Mouse (Mus musculus) MEL (cell line): Measurements from ENCODE around the gene Padi1. TPM values are rescaled to one million over a fixed set of nuclear protein-coding genes. Genes with fewer than 3 reads are reported as not detected.
A peak's percentile ranks its signal among the peaks of the same experiment; 100 is the strongest.

Experiments
- DNase-seq: peaks from one replicate; pipeline ENCODE4 v3.0.0; 2011; ENCODE audit warnings: low read depth, low spot score
- H3K27ac ChIP-seq: 2 replicates; pipeline ENCODE4 v1.5.1; 2012; ENCODE audit warnings: low read depth, mild to moderate bottlenecking, control low read depth, low read length, moderate library complexity; ENCODE audit not compliant: control insufficient read depth
- H3K27me3 ChIP-seq, 2 experiments: fragments of 150-350 bp in 1 of 2; sonication (generic) in 1 of 2; 2 replicates each; pipeline ENCODE4 v1.6.1; 2012; ENCODE audit warnings: low read length in 2 of 2, mild to moderate bottlenecking in 2 of 2, improper control_type of control experiment in 1 of 2, moderate library complexity in 1 of 2; ENCODE audit not compliant: insufficient read depth in 2 of 2, control insufficient read depth in 1 of 2
- H3K36me3 ChIP-seq, 2 experiments: 2 replicates each; pipeline ENCODE4 v1.6.1; 2012 to 2014; ENCODE audit warnings: low read length in 2 of 2, improper control_type of control experiment in 1 of 2, inconsistent platforms in 1 of 2, mild to moderate bottlenecking in 1 of 2; ENCODE audit not compliant: insufficient read depth in 2 of 2, control insufficient read depth in 1 of 2
- H3K4me1 ChIP-seq, 2 experiments: fragments of 150-350 bp in 1 of 2; sonication (generic) in 1 of 2; 2 replicates each; pipeline ENCODE4 v1.6.1; 2012; ENCODE audit warnings: low read length in 2 of 2, improper control_type of control experiment in 1 of 2, mild to moderate bottlenecking in 1 of 2; ENCODE audit not compliant: insufficient read depth in 2 of 2, control insufficient read depth in 1 of 2
- H3K4me3 ChIP-seq, 2 experiments: fragments of 150-350 bp in 1 of 2; sonication (generic) in 1 of 2; 2 replicates each; pipeline ENCODE4 v1.5.1; 2012; ENCODE audit warnings: low read depth in 2 of 2, low read length in 2 of 2, mild to moderate bottlenecking in 2 of 2, moderate library complexity in 2 of 2, control low read depth in 1 of 2, improper control_type of control experiment in 1 of 2; ENCODE audit not compliant: control insufficient read depth in 1 of 2, insufficient read depth in 1 of 2
- H3K79me2 ChIP-seq: 2 replicates; pipeline ENCODE4 v1.6.1; 2012; ENCODE audit warnings: mild to moderate bottlenecking, low read length, moderate library complexity; ENCODE audit not compliant: control insufficient read depth, poor library complexity, insufficient read depth
- H3K9ac ChIP-seq: 2 replicates; pipeline ENCODE4 v1.6.1; 2012; ENCODE audit warnings: low read depth, mild to moderate bottlenecking, control low read depth, low read length, moderate library complexity; ENCODE audit not compliant: control insufficient read depth, poor library complexity, severe bottlenecking
- H3K9me3 ChIP-seq: fragments of 150-350 bp; sonication (generic); replicated peaks from 2 replicates; pipeline ENCODE4 v1.6.1; 2012; ENCODE audit warnings: mild to moderate bottlenecking, low read length, improper control_type of control experiment, moderate library complexity; ENCODE audit not compliant: insufficient read depth
- BHLHE40 ChIP-seq: IDR thresholded peaks from 2 replicates; pipeline ENCODE4 v1.6.1; 2012; ENCODE audit warnings: low read depth, mild to moderate bottlenecking, inconsistent platforms, low read length, improper control_type of control experiment, borderline replicate concordance
- CHD1 ChIP-seq: IDR thresholded peaks from 2 replicates; pipeline ENCODE4 v1.6.1; 2012; ENCODE audit warnings: low read depth, mild to moderate bottlenecking, inconsistent platforms, low read length, improper control_type of control experiment
- CHD2 ChIP-seq: IDR thresholded peaks from 2 replicates; pipeline ENCODE4 v1.6.1; 2011; ENCODE audit warnings: low read length, improper control_type of control experiment
- E2F4 ChIP-seq: IDR thresholded peaks from 2 replicates; pipeline ENCODE4 v1.6.1; 2011; ENCODE audit warnings: low read depth, low read length, improper control_type of control experiment, borderline replicate concordance
- ELF1 ChIP-seq: IDR thresholded peaks from 2 replicates; pipeline ENCODE4 v1.6.1; 2014; ENCODE audit warnings: low read depth, mild to moderate bottlenecking, inconsistent platforms, low read length, improper control_type of control experiment, moderate library complexity
- EP300 ChIP-seq, 2 experiments: IDR thresholded peaks; 2 replicates each; pipeline ENCODE4 v1.6.1; 2011; ENCODE audit warnings: improper control_type of control experiment in 2 of 2, low read length in 2 of 2, low read depth in 1 of 2, mild to moderate bottlenecking in 1 of 2
- ETS1 ChIP-seq: IDR thresholded peaks from 2 replicates; pipeline ENCODE4 v1.6.1; 2012; ENCODE audit warnings: low read depth, mild to moderate bottlenecking, inconsistent platforms, low read length, improper control_type of control experiment, moderate library complexity
- GABPA ChIP-seq: IDR thresholded peaks from 2 replicates; pipeline ENCODE4 v1.6.1; 2012; ENCODE audit warnings: low read depth, mild to moderate bottlenecking, inconsistent platforms, low read length, improper control_type of control experiment, moderate library complexity
- GATA1 ChIP-seq: IDR thresholded peaks from 2 replicates; pipeline ENCODE4 v1.6.1; 2011; ENCODE audit warnings: low read depth, low read length, improper control_type of control experiment
- KAT2A ChIP-seq: conservative IDR thresholded peaks from 2 replicates; pipeline ENCODE4 v1.6.1; 2012; ENCODE audit warnings: low read depth, low read length, improper control_type of control experiment, inconsistent platforms
- MAFK ChIP-seq: IDR thresholded peaks from 2 replicates; pipeline ENCODE4 v1.6.1; 2011; ENCODE audit warnings: low read depth, mild to moderate bottlenecking, low read length, improper control_type of control experiment, borderline replicate concordance
- MAX ChIP-seq: IDR thresholded peaks from 2 replicates; pipeline ENCODE4 v1.6.1; 2011; ENCODE audit warnings: low read length, improper control_type of control experiment
- MAZ ChIP-seq: IDR thresholded peaks from 2 replicates; pipeline ENCODE4 v1.6.1; 2012; ENCODE audit warnings: low read depth, mild to moderate bottlenecking, inconsistent platforms, low read length, improper control_type of control experiment
- MXI1 ChIP-seq: IDR thresholded peaks from 2 replicates; pipeline ENCODE4 v1.6.1; 2011; ENCODE audit warnings: mild to moderate bottlenecking, low read depth, low read length, improper control_type of control experiment
- MYB ChIP-seq: IDR thresholded peaks from 2 replicates; pipeline ENCODE4 v1.6.1; 2011; ENCODE audit warnings: mild to moderate bottlenecking, low read depth, low read length, improper control_type of control experiment
- MYC ChIP-seq: IDR thresholded peaks from 2 replicates; pipeline ENCODE4 v1.6.1; 2011; ENCODE audit warnings: low read depth, mild to moderate bottlenecking, low read length, improper control_type of control experiment, moderate library complexity
- NELFE ChIP-seq: IDR thresholded peaks from 2 replicates; pipeline ENCODE4 v1.6.1; 2011; ENCODE audit warnings: low read depth, low read length, improper control_type of control experiment
- NRF1 ChIP-seq: IDR thresholded peaks from 2 replicates; pipeline ENCODE4 v1.6.1; 2014; ENCODE audit warnings: low read depth, mild to moderate bottlenecking, inconsistent platforms, low read length, improper control_type of control experiment, moderate library complexity; ENCODE audit not compliant: poor library complexity, insufficient read depth, severe bottlenecking
- POLR2A ChIP-seq, 2 experiments: IDR thresholded peaks; 2 replicates each; pipeline ENCODE4 v1.6.1; 2011 to 2012; ENCODE audit warnings: low read length in 2 of 2, mild to moderate bottlenecking in 2 of 2, control low read depth in 1 of 2, improper control_type of control experiment in 1 of 2, low read depth in 1 of 2, moderate library complexity in 1 of 2; ENCODE audit not compliant: control insufficient read depth in 1 of 2, insufficient read depth in 1 of 2, poor library complexity in 1 of 2
- POLR2AphosphoS2 ChIP-seq: IDR thresholded peaks from 2 replicates; pipeline ENCODE4 v1.6.1; 2011; ENCODE audit warnings: low read length, improper control_type of control experiment
- RAD21 ChIP-seq: IDR thresholded peaks from 2 replicates; pipeline ENCODE4 v1.6.1; 2011; ENCODE audit warnings: mild to moderate bottlenecking, low read depth, low read length, improper control_type of control experiment
- RCOR1 ChIP-seq: IDR thresholded peaks from 2 replicates; pipeline ENCODE4 v1.6.1; 2012; ENCODE audit warnings: low read depth, mild to moderate bottlenecking, inconsistent platforms, low read length, improper control_type of control experiment
- SIN3A ChIP-seq: IDR thresholded peaks from 2 replicates; pipeline ENCODE4 v1.6.1; 2012; ENCODE audit warnings: low read length, improper control_type of control experiment, inconsistent platforms
- TAL1 ChIP-seq: IDR thresholded peaks from 2 replicates; pipeline ENCODE4 v1.6.1; 2012; ENCODE audit warnings: mild to moderate bottlenecking, inconsistent platforms, low read length, moderate library complexity, mixed read lengths
- TBP ChIP-seq: IDR thresholded peaks from 2 replicates; pipeline ENCODE4 v1.8.0; 2011; ENCODE audit warnings: low read depth, low read length, improper control_type of control experiment
- TCF12 ChIP-seq: IDR thresholded peaks from 2 replicates; pipeline ENCODE4 v1.6.1; 2014; ENCODE audit warnings: low read depth, mild to moderate bottlenecking, inconsistent platforms, low read length, improper control_type of control experiment, moderate library complexity
- UBTF ChIP-seq: IDR thresholded peaks from 2 replicates; pipeline ENCODE4 v1.6.1; 2012; ENCODE audit warnings: low read depth, mild to moderate bottlenecking, inconsistent platforms, low read length, improper control_type of control experiment, moderate library complexity, borderline replicate concordance; ENCODE audit not compliant: insufficient read depth
- USF1 ChIP-seq: IDR thresholded peaks from 2 replicates; pipeline ENCODE4 v1.6.1; 2014; ENCODE audit warnings: low read depth, mild to moderate bottlenecking, inconsistent platforms, low read length, improper control_type of control experiment, moderate library complexity
- ZC3H11A ChIP-seq: IDR thresholded peaks from 2 replicates; pipeline ENCODE4 v1.6.1; 2012; ENCODE audit warnings: low read depth, mild to moderate bottlenecking, inconsistent platforms, low read length, improper control_type of control experiment
- ZMIZ1 ChIP-seq: IDR thresholded peaks from 2 replicates; pipeline ENCODE4 v1.6.1; 2012; ENCODE audit warnings: low read depth, mild to moderate bottlenecking, inconsistent platforms, low read length, improper control_type of control experiment, moderate library complexity
- polyA plus RNA-seq, 2 experiments: library from polyadenylated mRNA; stranded (reverse) in 1 of 2; unstranded in 1 of 2; fragments of >175 nt in 1 of 2; fragments of >200 nt in 1 of 2; gene quantifications; 2 replicates each; pipeline versions ENCODE4 v1.2.1 to v1.2.4; 2012; ENCODE audit warnings: low replicate concordance in 2 of 2, low read depth in 1 of 2; ENCODE audit not compliant: insufficient read length in 2 of 2, insufficient read depth in 1 of 2, missing spikeins in 1 of 2
- total RNA-seq: library from RNA; depleted of rRNA; stranded (reverse); fragments of 300-350 nt; gene quantifications from 2 replicates; pipeline ENCODE4 v1.2.3, GENCODE M21; 2012

Gene Padi1
- total and polyA plus RNA-seq, 3 experiments: 0.31 to 0.40 TPM; not detected in 1

- TF ChIP-seq CHD1: no peak
- no peak for TF ChIP-seq RAD21
- peak; percentile 39; the same call in 1 of the 2 replicates for TF ChIP-seq ELF1
- peak; percentile 72 for TF ChIP-seq USF1
- peak; percentile 24 to 28; a peak in 2 of 4 replicates for TF ChIP-seq POLR2A (IDR thresholded peaks at IDR 0.05; ENCODE audit: control insufficient read depth in 1 of 2, insufficient read depth in 1 of 2, low read depth in 1 of 2, low read length in 2 of 2, poor library complexity in 1 of 2)
- peak; percentile 81 for TF ChIP-seq TCF12
- TF ChIP-seq E2F4: no peak
- TF ChIP-seq MYB: no peak
- no peak for TF ChIP-seq MAFK
- no peak for TF ChIP-seq UBTF
- no peak for TF ChIP-seq NRF1
- TF ChIP-seq TBP: no peak
- TF ChIP-seq NELFE: peak; percentile 36; the same call in 1 of the 2 replicates
- no peak for TF ChIP-seq CHD2
- peak; percentile 89 for TF ChIP-seq MXI1
- 0 out of 2 replicates have a peak, but pooled peaks have one; percentile 20 for TF ChIP-seq RCOR1
- peak; percentile 43 to 76 for TF ChIP-seq EP300 (IDR thresholded peaks at IDR 0.05; ENCODE audit: low read depth in 1 of 2, low read length in 2 of 2)
- peak; percentile 85 for TF ChIP-seq GATA1
- TF ChIP-seq TAL1: peak; percentile 92
- peak; percentile 94 for TF ChIP-seq MYC
- TF ChIP-seq ZMIZ1: no peak
These were observed 29.3 kb downstream of the Padi1 start (continued) for GRCm38 (mm10) chr4:140815996-140816917.

GRCm38 (mm10) chr4:140815496-140815895 lies 30.1 kb downstream of the Padi1 start:
- Histone ChIP-seq H3K9ac (peak overlapping the region; percentile 73), H3K79me2 (no peaks in the 10 kb centered on the region), H3K36me3 (peaks cover 0 to 9% of the 10 kb centered on the region in 2 experiments; a peak in 2 of 4 replicates), H3K4me1 (peaks cover 0 to 41% of the 10 kb centered on the region in 2 experiments; a peak in 3 of 4 replicates), H3K9me3 (no peaks in the 10 kb centered on the region), H3K27ac (peak overlapping the region; percentile 77), H3K27me3 (no peaks in the 10 kb centered on the region), H3K4me3 (peak overlapping the region; percentile 67 to 85)
- TF ChIP-seq ETS1: peak; percentile 48; the same call in 1 of the 2 replicates
- TF ChIP-seq ELF1: no peak
- no peak for TF ChIP-seq MYC
- TF ChIP-seq MAZ: no peak
- TF ChIP-seq TAL1: no peak
- no peak for TF ChIP-seq MAX
- TF ChIP-seq POLR2AphosphoS2: no peak
- TF ChIP-seq GATA1: peak; percentile 9; the same call in 1 of the 2 replicates
- peak; percentile 18; the same call in 1 of the 2 replicates for TF ChIP-seq SIN3A
- TF ChIP-seq KAT2A: no peak
- TF ChIP-seq TCF12: peak; percentile 28; the same call in 1 of the 2 replicates
- TF ChIP-seq E2F4: no peak
- TF ChIP-seq ZMIZ1: no peak
- TF ChIP-seq RAD21: no peak
- no peak for TF ChIP-seq USF1
- no peak for TF ChIP-seq ZC3H11A
- TF ChIP-seq BHLHE40: peak; percentile 47; the same call in 1 of the 2 replicates
- TF ChIP-seq GABPA: no peak
- DNase-seq: peak; percentile 63
